Mouse (Mus musculus) liver, embryonic 16.5 days (tissue): ENCODE measurements at regions not wholly inside any gene's neighbourhood (a gene's known extent, or its start where the extent isn't known, plus 50 kb on each side); places are given as distances from the start of the nearest gene placed in this dataset.

ENCODE experiments used
- ATAC-seq: fragments of 200-750 bp; cut with Nextera tagmentation; 2 replicates; pipeline ENCODE4 v1.8.0; 2017; ENCODE audit warnings: low read depth, mild to moderate bottlenecking, moderate number of reproducible peaks, moderate library complexity
- H3K27ac ChIP-seq: fragments of 300-500 bp; sonication (generic); 2 replicates; pipeline ENCODE4 v1.5.1; 2014; ENCODE audit warnings: mild to moderate bottlenecking, low read length
- H3K27me3 ChIP-seq: fragments of 300-500 bp; sonication (generic); 2 replicates; pipeline ENCODE4 v1.6.1; 2014; ENCODE audit warnings: low read depth, low read length, mixed read lengths; ENCODE audit not compliant: control insufficient read depth, insufficient read depth
- H3K36me3 ChIP-seq: fragments of 300-500 bp; sonication (generic); 2 replicates; pipeline ENCODE4 v1.6.1; 2014; ENCODE audit warnings: mild to moderate bottlenecking; ENCODE audit not compliant: control insufficient read depth, insufficient read depth
- H3K4me1 ChIP-seq: fragments of 300-500 bp; sonication (generic); 2 replicates; pipeline ENCODE4 v1.6.1; 2014; ENCODE audit warnings: low read depth, low read length, mixed read lengths; ENCODE audit not compliant: control insufficient read depth
- H3K4me2 ChIP-seq: fragments of 300-500 bp; sonication (generic); 2 replicates; pipeline ENCODE4 v1.6.1; 2014; ENCODE audit warnings: low read depth, low read length, mixed read lengths
- H3K4me3 ChIP-seq: fragments of 300-500 bp; sonication (generic); 2 replicates; pipeline ENCODE4 v1.5.1; 2014; ENCODE audit warnings: low read depth, mild to moderate bottlenecking, low read length
- H3K9ac ChIP-seq: fragments of 300-500 bp; sonication (generic); 2 replicates; pipeline ENCODE4 v1.6.1; 2014; ENCODE audit warnings: low read depth, low read length
- H3K9me3 ChIP-seq: fragments of 300-500 bp; sonication (generic); replicated peaks from 2 replicates; pipeline ENCODE4 v1.6.1; 2016; ENCODE audit warnings: low read length; ENCODE audit not compliant: control insufficient read depth
- WGBS: fragments of 180-500 bp; shearing (Covaris S2); extraction: QIAGEN DNeasy Blood & Tissue Kit; methylation state at CpG from one replicate; pipeline ENCODE4 v1.1.7; 2014; ENCODE audit not compliant: insufficient replicate concordance; 5-methylcytosine and 5-hydroxymethylcytosine counted together

DNA sequence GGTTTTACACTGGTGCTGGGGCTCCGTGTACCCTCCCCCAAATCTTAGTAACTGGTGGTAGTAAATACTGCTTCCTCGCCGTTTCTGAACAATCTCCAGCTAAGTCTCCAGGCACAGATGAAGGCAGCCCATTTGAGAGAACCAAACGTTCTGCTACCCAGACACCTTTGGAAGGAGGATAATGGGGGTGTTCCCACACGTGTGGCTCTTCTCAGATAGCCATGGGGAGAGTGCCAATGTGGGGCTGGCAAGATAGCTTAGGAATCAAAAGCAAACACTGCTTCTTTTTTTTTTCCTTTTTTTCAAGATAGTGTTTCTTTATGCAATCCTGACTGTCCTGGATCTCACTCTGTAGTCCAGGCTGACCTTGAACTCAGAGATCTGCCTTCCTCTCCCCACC lies 90.8 kb upstream of the Mrps10 start:
- ATAC-seq: no peak
- H3K4me3 ChIP-seq: no peak overlapping the region
- H3K9ac ChIP-seq: no peak overlapping the region
- H3K9me3 ChIP-seq: no peaks in the 10 kb centered on the region
- WGBS: 42% methylated on average over 5 of the region's 5 CpGs
- no peaks in the 10 kb centered on the region for H3K36me3 ChIP-seq
- no peak overlapping the region for H3K27ac ChIP-seq
- no peak overlapping the region for H3K4me2 ChIP-seq
- peaks cover 17% of the 10 kb centered on the region for H3K4me1 ChIP-seq
- H3K27me3 ChIP-seq: no peaks in the 10 kb centered on the region

DNA sequence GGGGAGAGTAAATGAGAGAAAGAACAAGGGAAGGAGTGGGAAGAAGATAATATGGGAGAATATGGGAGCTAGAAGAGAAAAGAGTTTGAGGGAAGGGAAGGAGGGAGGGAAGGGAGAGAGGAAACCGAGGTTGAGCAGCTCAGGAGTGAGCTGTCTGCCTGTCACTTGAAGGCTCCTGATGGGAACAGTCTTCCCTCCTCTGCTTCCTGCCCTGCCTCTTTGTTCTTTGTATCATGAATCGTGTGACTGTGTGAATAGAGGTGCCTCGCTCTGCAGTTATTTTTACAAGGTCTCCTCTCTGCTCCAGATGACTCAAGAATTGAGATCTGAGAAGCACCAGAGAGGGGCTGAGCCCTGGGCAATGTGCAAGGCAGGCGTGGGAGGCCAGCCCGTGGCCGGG lies 92.0 kb upstream of the Mrps10 start:
- Histone ChIP-seq H3K9ac (no peak overlapping the region), H3K4me1 (peaks cover 24% of the 10 kb centered on the region), H3K27me3 (no peaks in the 10 kb centered on the region), H3K36me3 (no peaks in the 10 kb centered on the region), H3K9me3 (no peaks in the 10 kb centered on the region), H3K4me2 (no peak overlapping the region), H3K4me3 (no peak overlapping the region), H3K27ac (no peak overlapping the region)
- 71% methylated on average over 6 of the region's 6 CpGs for WGBS
- ATAC-seq: no peak

DNA sequence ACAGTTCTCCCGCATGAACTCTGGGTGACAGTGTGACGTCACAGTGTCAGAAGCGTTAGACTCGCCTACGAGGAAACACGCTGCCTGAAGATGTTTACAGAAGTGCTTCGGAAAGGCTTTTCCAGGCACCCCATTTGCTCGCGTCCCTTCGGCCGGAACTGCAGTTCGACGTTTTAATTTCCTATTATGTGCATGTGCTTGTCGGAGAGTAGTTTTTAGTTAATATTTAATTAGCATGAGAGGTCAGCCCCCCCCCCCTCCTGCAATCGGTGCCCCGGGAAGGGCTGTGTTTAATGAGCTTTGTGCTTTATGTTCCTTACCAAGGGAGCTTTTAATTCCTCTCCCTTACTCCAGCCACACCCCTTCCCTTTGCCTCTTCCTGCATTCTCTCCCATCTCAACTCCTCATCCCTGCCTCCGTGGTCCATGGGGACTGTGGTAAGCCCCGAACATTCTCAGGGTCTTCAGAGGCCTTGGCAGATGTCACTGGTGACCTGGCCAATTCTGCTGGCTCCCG lies 92.8 kb upstream of the Mrps10 start:
- H3K4me2 ChIP-seq: no peak overlapping the region
- H3K4me1 ChIP-seq: peaks cover 24% of the 10 kb centered on the region
- no peak overlapping the region for H3K27ac ChIP-seq
- WGBS: 70% methylated on average over 19 of the region's 19 CpGs
- H3K9ac ChIP-seq: no peak overlapping the region
- H3K36me3 ChIP-seq: no peaks in the 10 kb centered on the region
- no peak overlapping the region for H3K4me3 ChIP-seq
- H3K9me3 ChIP-seq: no peaks in the 10 kb centered on the region
- no peak for ATAC-seq
- H3K27me3 ChIP-seq: no peaks in the 10 kb centered on the region

DNA sequence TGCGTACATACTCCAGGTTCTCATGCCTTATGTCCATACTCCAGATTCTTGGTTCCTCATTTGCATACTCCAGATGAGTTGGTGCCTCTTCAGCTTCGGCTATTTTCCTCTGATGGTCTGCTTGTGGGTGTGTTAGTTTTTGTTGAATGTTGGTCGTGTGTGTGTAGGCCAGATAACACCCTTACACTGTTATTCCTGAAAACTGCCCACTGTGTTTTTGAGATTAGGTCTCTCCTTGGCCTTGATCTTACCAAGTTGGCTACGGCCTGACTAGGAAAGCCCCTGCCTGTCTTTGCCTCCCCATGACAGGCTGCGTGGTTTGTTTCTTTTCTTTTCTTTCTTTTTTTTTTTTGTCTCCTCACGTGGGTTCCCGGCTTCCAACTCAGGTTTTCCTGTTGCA lies 95.4 kb upstream of the Mrps10 start:
- H3K4me2 ChIP-seq: peak overlapping the region; percentile 7
- H3K4me1 ChIP-seq: peaks cover 24% of the 10 kb centered on the region
- no peak overlapping the region for H3K27ac ChIP-seq
- 33% methylated on average over 7 of the region's 7 CpGs for WGBS
- no peak overlapping the region for H3K4me3 ChIP-seq
- H3K9ac ChIP-seq: no peak overlapping the region
- ATAC-seq: peak; percentile 74
- H3K36me3 ChIP-seq: no peaks in the 10 kb centered on the region
- no peaks in the 10 kb centered on the region for H3K9me3 ChIP-seq
- H3K27me3 ChIP-seq: no peaks in the 10 kb centered on the region

DNA sequence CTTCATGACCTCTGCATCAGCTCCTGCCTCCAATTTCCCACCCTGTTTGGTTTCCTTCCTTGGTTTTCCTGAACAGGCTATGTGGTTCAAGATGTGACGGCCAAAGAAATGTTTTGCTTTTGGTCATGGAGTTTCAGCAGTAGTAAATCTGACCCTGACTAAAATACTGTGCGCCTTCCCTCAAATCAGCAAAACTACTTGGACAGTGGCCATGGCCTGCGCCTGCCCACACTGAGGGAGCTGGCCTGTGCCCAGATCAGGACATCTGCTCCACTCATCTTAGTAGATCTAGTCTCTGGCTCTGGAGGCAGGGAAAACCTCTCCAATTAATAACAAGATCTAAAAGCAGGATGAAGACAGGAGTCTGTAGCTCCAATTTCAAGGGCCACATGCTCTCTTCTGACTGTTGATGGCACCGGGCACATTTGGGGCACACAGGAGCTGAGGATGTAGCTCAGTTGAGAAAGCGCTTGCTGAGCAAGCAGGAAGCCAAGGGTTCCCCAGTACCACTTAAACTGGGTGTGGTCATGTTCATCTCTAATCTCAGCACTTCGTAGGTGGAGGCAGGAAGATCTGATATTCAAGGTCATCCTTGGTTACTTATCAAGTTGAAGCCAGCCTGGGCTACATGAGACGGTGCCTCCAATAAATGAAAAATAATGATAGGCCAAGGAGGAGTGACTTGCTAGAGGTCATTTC lies 96.6 kb upstream of the Mrps10 start:
- Histone ChIP-seq H3K27me3 (no peaks in the 10 kb centered on the region), H3K4me2 (no peak overlapping the region), H3K4me3 (no peak overlapping the region), H3K9ac (no peak overlapping the region), H3K36me3 (no peaks in the 10 kb centered on the region), H3K9me3 (no peaks in the 10 kb centered on the region), H3K27ac (no peak overlapping the region), H3K4me1 (peaks cover 24% of the 10 kb centered on the region)
- 54% methylated on average over 7 of the region's 7 CpGs for WGBS
- ATAC-seq: no peak

DNA sequence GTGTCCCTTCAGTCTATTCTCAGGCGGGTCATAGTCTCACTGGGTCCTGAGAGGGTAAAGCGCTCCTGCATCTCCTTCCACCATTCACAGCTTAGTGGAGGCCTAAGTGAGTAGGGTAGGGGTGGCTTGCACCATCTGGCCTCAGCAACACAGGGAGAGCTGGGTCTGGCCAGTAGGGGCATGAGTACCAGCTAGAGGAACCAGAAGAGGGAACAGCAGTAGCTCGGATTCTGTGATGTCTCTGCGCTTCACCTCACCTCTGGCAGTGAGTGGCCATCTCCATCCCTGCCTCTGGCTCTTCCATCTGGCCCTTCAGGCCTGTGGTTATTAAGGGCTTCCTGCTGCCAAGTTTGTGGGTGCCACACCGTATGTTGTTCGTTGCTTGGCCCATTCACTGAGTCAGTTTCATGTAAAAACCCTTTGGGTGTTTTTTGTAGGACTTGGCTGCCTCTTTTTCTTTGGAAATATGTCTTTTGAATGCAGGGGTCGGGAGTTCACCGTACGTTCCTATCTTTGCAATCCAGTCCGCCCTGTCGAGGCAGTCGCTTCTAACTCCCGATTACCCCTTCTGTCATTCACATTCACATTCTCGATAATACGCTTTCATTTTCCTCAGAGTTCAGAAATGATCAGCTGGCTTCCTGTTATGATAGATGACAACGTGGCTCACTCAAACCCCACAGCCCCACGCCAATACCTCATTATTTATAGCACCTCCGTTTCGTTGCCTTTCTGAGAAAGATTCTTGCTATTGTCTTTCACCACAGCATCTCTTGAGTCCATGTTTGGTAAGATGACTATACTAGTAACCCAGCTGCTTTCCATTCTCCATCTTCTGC lies 99.4 kb upstream of the Mrps10 start:
- Histone ChIP-seq H3K9me3 (no peaks in the 10 kb centered on the region), H3K4me2 (no peak overlapping the region), H3K27ac (no peak overlapping the region), H3K36me3 (no peaks in the 10 kb centered on the region), H3K27me3 (no peaks in the 10 kb centered on the region), H3K4me1 (peaks cover 20% of the 10 kb centered on the region), H3K9ac (no peak overlapping the region), H3K4me3 (no peak overlapping the region)
- ATAC-seq: no peak
- 67% methylated on average over 19 of the region's 19 CpGs for WGBS

DNA sequence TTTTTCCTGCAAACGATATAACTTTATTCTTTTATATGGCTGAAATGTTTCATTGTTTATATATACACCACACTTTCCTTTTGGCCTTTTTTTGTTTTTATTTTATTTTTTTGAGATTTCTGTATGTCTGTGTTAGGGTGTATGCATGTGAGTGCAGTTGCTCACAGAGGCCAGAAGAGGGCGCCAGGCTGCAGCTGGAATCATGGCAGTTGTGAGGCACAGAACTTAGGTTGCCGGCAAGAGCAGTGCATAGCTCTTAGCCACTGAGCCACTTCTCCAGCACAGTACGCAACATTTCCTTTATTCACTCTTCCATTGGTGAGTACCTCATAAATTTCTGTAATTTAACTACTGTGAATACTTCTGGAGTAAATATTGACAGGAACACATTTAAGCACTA lies 100.8 kb upstream of the Mrps10 start:
- 78% methylated on average over 4 of the region's 4 CpGs for whole genome bisulfite sequencing
- peaks cover 6% of the 10 kb centered on the region for H3K4me1 ChIP-seq
- no peak overlapping the region for H3K4me3 ChIP-seq
- H3K9ac ChIP-seq: no peak overlapping the region
- ATAC-seq: no peak
- no peaks in the 10 kb centered on the region for H3K9me3 ChIP-seq
- H3K36me3 ChIP-seq: no peaks in the 10 kb centered on the region
- no peak overlapping the region for H3K4me2 ChIP-seq
- no peak overlapping the region for H3K27ac ChIP-seq
- no peaks in the 10 kb centered on the region for H3K27me3 ChIP-seq

DNA sequence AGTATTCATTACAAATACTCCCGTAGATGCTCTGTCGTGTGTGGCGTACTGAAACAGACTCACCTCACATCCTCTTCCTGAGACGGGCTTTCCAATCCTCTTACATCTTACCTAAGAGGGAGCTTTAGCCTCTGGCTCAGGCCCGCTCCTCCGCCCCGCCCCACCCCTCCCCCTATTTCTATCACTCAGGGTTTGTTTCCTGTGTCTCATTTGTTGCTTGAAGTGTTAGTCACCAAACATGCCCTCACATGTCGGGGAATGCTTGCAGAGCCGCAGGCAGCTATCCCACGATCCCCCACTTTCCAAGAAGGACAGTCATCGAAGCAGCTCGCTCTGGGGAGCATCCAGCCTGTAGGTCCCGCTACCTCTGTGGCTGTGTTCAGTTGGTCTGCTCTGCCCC lies 101.6 kb upstream of the Mrps10 start:
- no peak overlapping the region for H3K4me3 ChIP-seq
- no peaks in the 10 kb centered on the region for H3K36me3 ChIP-seq
- no peak overlapping the region for H3K4me2 ChIP-seq
- H3K27me3 ChIP-seq: no peaks in the 10 kb centered on the region
- no peaks in the 10 kb centered on the region for H3K9me3 ChIP-seq
- no peak for ATAC-seq
- WGBS: 80% methylated on average over 13 of the region's 13 CpGs
- no peak overlapping the region for H3K27ac ChIP-seq
- no peaks in the 10 kb centered on the region; the same call in 1 of the 2 replicates for H3K4me1 ChIP-seq
- no peak overlapping the region for H3K9ac ChIP-seq

DNA sequence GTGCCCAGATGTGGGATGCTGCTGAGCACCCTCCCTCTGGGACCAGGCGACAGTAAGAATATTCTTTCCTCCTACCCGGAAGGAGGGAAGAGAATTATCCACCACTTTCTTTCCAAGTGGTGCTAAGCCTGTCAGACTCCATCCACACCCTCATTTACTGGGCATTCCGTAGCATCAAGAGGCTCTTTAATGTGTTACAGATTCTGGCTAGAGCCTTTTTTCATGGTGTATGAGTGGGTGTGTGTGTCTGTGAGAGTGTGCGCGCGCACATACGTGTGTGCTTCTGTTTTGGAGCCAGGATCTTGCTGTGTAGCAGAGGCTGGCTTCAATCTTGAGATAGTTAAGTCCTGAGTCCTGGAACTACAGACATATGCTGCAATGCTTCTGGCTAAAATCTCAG lies 102.4 kb upstream of the Mrps10 start:
- Histone ChIP-seq H3K4me3 (no peak overlapping the region), H3K27me3 (no peaks in the 10 kb centered on the region), H3K27ac (no peak overlapping the region), H3K36me3 (no peaks in the 10 kb centered on the region), H3K9me3 (no peaks in the 10 kb centered on the region), H3K4me2 (no peak overlapping the region), H3K4me1 (no peaks in the 10 kb centered on the region), H3K9ac (no peak overlapping the region)
- 82% methylated on average over 7 of the region's 7 CpGs for WGBS
- no peak for ATAC-seq
